Mouse (Mus musculus) liver, embryonic 12.5 days (tissue): ENCODE results near the gene Prph. TPM values are rescaled to one million over a fixed set of nuclear protein-coding genes. Genes with fewer than 3 reads are reported as not detected.

Experiments used
- ATAC-seq: fragments of 200-750 bp; cut with Nextera tagmentation; 2 replicates; pipeline ENCODE4 v1.8.0; 2017; ENCODE audit warnings: moderate number of reproducible peaks, mild to moderate bottlenecking, moderate library complexity
- H3K27ac ChIP-seq: fragments of 300-500 bp; sonication (generic); 2 replicates; pipeline ENCODE4 v1.5.1; 2016; ENCODE audit warnings: mild to moderate bottlenecking
- H3K27me3 ChIP-seq: fragments of 300-500 bp; sonication (generic); replicated peaks from 2 replicates; pipeline ENCODE4 v1.6.1; 2016; ENCODE audit warnings: mild to moderate bottlenecking, moderate library complexity
- H3K36me3 ChIP-seq: fragments of 300-500 bp; sonication (generic); 2 replicates; pipeline ENCODE4 v1.6.1; 2016; ENCODE audit warnings: mild to moderate bottlenecking, moderate library complexity
- H3K4me1 ChIP-seq: fragments of 300-500 bp; sonication (generic); 2 replicates; pipeline ENCODE4 v1.6.1; 2016
- H3K4me2 ChIP-seq: fragments of 300-500 bp; sonication (generic); 2 replicates; pipeline ENCODE4 v1.6.1; 2016; ENCODE audit warnings: mild to moderate bottlenecking, moderate library complexity
- H3K4me3 ChIP-seq: fragments of 300-500 bp; sonication (generic); 2 replicates; pipeline ENCODE4 v1.5.1; 2016; ENCODE audit warnings: mild to moderate bottlenecking, moderate library complexity
- H3K9ac ChIP-seq: fragments of 300-500 bp; sonication (generic); 2 replicates; pipeline ENCODE4 v1.6.1; 2016; ENCODE audit warnings: mild to moderate bottlenecking, moderate library complexity
- H3K9me3 ChIP-seq: fragments of 300-500 bp; sonication (generic); replicated peaks from 2 replicates; pipeline ENCODE4 v1.6.1; 2016; ENCODE audit warnings: mild to moderate bottlenecking, moderate library complexity
- WGBS: fragments of 180-500 bp; shearing (Covaris S2); methylation state at CpG from one replicate; pipeline ENCODE4 v1.1.7; 2016; ENCODE audit not compliant: insufficient replicate concordance; 5-methylcytosine and 5-hydroxymethylcytosine counted together
- polyA plus RNA-seq: library from polyadenylated mRNA; unstranded; fragments of >200 nt; fragmentation: Nextera tagmentation; extraction: Ambion mirVana; gene quantifications from 2 replicates; pipeline ENCODE4 v1.2.1, GENCODE M21; 2016

Prph gene
- polyA plus RNA-seq, 1 experiment from 2014 or later, result 0.89 TPM

DNA sequence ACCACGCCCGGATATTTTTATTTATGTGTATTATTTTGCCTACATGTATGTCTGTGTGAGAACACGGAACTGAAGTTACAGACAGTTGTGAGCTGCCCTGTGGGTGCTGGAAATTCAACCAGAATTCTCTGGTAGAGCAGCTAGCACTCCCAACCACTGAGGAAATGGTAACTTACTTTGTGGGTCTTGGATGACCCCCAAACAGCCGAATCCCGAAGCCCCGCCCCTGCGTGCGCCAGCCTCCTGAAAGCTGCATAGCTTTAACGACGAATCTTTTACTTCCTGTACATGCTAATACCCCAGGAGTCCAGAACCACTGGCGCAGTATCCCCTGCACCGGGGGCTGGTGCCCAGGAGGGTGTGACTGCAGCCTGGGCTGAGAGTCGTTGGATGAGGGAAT is 29.6 kb upstream of the Prph start:
- Histone ChIP-seq H3K4me1 (peaks cover 19% of the 10 kb centered on the region), H3K9me3 (no peaks in the 10 kb centered on the region; the same call in 1 of the 2 replicates), H3K36me3 (no peaks in the 10 kb centered on the region), H3K9ac (no peak overlapping the region), H3K4me2 (no peak overlapping the region), H3K27me3 (peaks cover 7% of the 10 kb centered on the region; the same call in 1 of the 2 replicates), H3K27ac (no peak overlapping the region), H3K4me3 (no peak overlapping the region)
- ATAC-seq, result no peak
- 51% methylated on average over 13 of the region's 13 CpGs for WGBS

DNA sequence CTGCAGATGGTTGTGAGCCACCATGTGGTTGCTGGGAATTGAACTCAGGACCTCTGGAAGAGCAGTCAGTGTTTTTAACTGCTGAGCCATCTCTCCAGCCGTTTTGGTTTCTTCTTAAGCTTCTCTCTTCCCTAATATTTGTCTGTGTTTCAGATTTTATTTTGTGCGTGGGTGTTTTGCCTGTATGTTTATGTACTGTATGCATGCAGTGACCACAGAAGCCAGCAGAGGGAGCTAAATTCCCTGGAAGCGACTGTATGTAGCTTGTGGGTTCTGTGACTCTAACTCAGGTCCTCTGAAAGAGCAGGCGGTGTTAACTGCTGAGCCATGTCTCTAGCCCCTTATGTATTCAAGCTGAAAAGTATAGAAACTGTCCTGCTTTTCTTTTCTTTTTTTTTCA is 28.7 kb upstream of the Prph start:
- Histone ChIP-seq H3K4me1 (peaks cover 21% of the 10 kb centered on the region), H3K4me2 (no peak overlapping the region), H3K4me3 (no peak overlapping the region), H3K9me3 (no peaks in the 10 kb centered on the region; the same call in 1 of the 2 replicates), H3K36me3 (no peaks in the 10 kb centered on the region), H3K27me3 (peaks cover 7% of the 10 kb centered on the region; the same call in 1 of the 2 replicates), H3K27ac (no peak overlapping the region), H3K9ac (no peak overlapping the region)
- no peak for ATAC-seq
- 32% methylated on average over 4 of the region's 4 CpGs for WGBS

DNA sequence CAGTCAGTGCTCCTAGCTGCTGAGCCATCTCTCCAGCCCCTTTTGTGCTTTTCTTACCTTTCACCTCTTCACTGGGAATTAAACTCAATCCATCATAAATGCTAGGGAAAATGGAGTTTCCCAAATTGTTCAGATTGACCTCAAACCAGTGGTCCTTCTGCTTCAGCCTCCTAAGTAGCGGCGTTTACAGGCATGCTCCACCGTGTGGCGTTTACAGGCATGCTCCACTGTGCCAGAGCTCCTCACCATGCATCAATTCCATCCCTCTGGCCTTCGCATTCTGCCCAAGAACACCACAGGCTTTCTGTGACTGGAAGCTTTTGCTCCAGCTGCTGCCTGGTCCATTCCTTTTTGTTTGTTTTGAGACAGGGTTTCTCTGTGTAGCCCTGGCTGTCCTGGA is 27.9 kb upstream of the Prph start:
- Histone ChIP-seq H3K4me3 (no peak overlapping the region), H3K4me2 (no peak overlapping the region), H3K4me1 (peaks cover 29% of the 10 kb centered on the region), H3K9me3 (no peaks in the 10 kb centered on the region), H3K36me3 (peaks cover 2% of the 10 kb centered on the region; the same call in 1 of the 2 replicates), H3K27ac (no peak overlapping the region), H3K27me3 (peaks cover 7% of the 10 kb centered on the region; the same call in 1 of the 2 replicates), H3K9ac (no peak overlapping the region)
- 66% methylated on average over 5 of the region's 5 CpGs for WGBS
- ATAC-seq, result no peak

DNA sequence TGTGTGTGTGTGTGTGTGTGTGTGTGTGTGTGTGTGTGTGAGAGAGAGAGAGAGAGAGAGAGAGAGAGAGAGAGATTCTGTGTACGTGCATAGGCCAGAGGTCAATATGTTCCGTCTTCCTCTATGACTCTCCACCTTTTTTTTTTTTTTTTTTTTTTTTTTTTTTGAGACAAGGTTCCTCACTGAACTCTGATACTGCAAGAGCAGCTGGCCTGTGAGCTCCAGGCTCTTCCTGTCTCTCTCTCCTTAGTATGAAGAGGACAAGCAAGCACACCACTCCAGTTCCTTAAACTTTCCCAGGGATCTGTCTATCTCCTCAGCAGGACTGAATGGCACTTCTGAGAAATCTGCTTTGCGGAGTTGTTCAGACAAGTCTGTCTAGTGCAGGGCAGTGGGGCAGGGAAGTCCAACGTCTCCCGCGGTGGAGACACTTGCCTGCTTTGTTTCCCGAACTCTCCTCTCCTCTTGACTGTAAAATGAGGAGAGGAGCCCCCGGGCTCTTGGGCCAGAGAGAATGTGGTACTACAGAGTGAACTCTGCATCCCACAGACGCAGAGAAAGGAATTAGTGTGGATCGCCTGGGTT is 26.0 kb upstream of the Prph start:
- peaks cover 3% of the 10 kb centered on the region; the same call in 1 of the 2 replicates for H3K27me3 ChIP-seq
- peak overlapping the region; percentile 81 for H3K9ac ChIP-seq
- ATAC-seq, result no peak
- H3K9me3 ChIP-seq, result no peaks in the 10 kb centered on the region
- H3K4me3 ChIP-seq, result peak overlapping the region; percentile 89
- H3K27ac ChIP-seq, result peak overlapping the region; percentile 99
- H3K4me2 ChIP-seq, result peak overlapping the region; percentile 95
- peaks cover 47% of the 10 kb centered on the region for H3K4me1 ChIP-seq
- H3K36me3 ChIP-seq, result peaks cover 21% of the 10 kb centered on the region
- WGBS, result 7% methylated on average over 10 of the region's 10 CpGs

DNA sequence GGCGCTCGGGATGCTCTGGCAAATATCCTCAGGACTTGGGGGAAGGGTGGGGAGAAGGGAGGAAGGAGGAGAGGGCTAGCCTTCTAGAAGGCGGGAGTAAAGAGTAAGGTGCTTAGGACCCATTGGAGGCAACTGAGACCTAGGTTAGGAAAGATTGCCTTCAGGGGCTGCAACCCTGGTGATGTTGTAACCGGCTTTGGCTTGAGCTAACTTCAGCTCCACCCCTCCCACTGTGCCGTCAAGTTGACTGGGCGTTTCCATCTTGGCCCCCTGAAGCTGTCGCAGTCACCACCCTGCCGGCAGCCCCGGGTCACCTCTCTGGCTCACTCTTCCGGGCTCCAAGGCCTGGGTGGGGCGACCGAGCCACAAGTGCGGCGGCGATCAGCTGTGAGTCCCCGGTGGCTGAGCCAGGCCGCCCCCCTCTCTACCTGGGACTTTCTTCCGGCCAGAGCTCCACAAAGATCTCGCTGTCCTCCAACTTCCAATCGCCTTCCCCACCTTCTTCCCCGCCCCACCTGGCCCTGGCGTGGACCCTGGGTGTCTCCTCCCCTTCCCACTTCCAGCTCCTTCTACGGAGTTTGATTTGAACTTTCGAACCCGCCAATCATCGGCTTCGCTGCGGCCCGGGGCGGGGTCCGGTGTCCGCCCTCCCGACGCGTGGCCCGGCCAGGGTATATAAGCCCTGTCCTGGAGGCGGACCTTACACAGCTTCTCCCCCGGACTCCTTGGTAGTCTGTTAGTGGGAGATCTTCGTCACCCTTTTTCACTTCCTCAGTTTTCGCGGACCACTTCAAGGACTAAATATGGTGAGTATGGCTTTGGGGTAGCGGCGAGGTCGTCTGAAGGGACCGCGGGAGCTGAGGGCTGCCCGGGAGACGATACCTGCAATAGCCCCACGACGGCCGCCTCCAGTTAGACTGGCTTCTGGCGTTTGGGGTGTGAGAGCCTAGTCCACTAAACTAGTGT is 25.1 kb upstream of the Prph start, which contains the start of gene Tuba1c:
Gene Tuba1c (plus strand): TSS at position 273 of the 966 bp plus-strand sequence.
- peak within 1 kb of the TSS; percentile 95 for H3K4me2 ChIP-seq
- H3K27me3 ChIP-seq, result no peaks in the 10 kb centered on the region
- H3K9me3 ChIP-seq, result no peaks in the 10 kb centered on the region
- WGBS, result under 1% methylated on average over 52 of the region's 52 CpGs
- H3K4me1 ChIP-seq, result peaks cover 48% of the 10 kb centered on the region
- H3K36me3 ChIP-seq, result peaks cover 27% of the 10 kb centered on the region
- peak within 1 kb of the TSS; percentile 99 for H3K27ac ChIP-seq
- H3K9ac ChIP-seq, result peak within 1 kb of the TSS; percentile 93
- H3K4me3 ChIP-seq, result peak within 1 kb of the TSS; percentile 89
- peak; percentile 93 for ATAC-seq

DNA sequence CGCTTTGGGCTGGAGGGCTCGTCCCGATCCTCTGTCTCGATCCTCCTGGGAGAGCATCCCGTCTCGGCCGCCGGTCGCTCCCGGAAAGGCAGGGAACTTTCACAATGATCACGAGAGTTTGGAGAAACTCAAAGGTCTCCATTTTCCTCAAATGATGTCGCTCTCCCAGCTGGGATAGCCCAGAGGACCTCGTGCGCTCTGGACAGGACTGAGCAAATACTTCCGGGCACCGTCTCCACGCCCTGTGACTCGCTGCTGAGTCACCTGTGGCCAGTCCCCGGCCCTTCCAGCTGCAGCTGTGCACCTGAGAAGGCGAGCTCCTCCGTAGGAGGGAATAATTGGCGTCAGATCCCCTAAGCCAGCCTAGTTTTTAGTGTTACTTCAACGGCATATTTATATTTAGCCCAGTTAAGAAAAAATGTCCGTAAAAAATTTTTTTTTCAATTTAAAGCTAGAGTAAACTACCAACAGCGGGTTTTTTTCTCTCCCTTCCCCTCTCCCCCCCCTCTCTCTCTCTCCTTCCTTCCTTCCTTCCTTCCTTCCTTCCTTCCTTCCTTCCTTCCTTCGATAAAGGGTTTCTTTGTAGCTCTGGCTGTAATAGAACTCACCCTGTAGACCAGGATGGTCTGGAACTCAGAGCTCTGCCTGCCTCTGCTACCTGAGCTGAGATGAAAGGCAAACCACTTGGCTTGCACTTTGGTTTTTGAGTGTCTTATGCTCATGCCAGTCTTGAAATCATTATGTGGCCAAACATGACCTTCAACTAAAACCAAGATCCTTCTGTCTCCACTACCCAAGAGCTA is 24.2 kb upstream of the Prph start:
- Histone ChIP-seq H3K9me3 (no peaks in the 10 kb centered on the region), H3K27ac (peak overlapping the region; percentile 99), H3K4me3 (peak overlapping the region; percentile 89), H3K27me3 (no peaks in the 10 kb centered on the region), H3K4me1 (peaks cover 52% of the 10 kb centered on the region), H3K36me3 (peaks cover 36% of the 10 kb centered on the region), H3K9ac (peak overlapping the region; percentile 93), H3K4me2 (peak overlapping the region; percentile 95)
- WGBS, result 2% methylated on average over 26 of the region's 26 CpGs
- peak; percentile 69 for ATAC-seq

DNA sequence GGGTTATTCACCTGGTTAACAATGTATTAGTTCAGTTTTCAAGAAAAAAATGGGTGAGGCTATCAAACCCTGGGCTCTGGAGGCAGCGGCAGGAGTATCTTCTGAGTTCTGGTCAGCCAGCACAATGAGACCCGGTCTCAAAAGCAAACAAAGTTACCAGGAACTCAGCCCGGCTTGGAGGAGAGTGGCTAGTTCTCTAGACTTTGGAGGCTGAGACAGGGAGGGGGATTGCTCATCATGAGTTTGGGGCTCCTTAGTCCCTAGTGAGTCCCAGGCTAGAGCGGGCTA is 23.6 kb upstream of the Prph start:
- peaks cover 42% of the 10 kb centered on the region for H3K36me3 ChIP-seq
- WGBS, result 19% methylated on average over 4 of the region's 4 CpGs
- H3K9me3 ChIP-seq, result no peaks in the 10 kb centered on the region
- no peak for ATAC-seq
- H3K4me2 ChIP-seq, result peak overlapping the region; percentile 95
- H3K9ac ChIP-seq, result peak overlapping the region; percentile 93
- H3K4me3 ChIP-seq, result peak overlapping the region; percentile 89
- no peaks in the 10 kb centered on the region for H3K27me3 ChIP-seq
- peaks cover 52% of the 10 kb centered on the region for H3K4me1 ChIP-seq
- H3K27ac ChIP-seq, result peak overlapping the region; percentile 99

DNA sequence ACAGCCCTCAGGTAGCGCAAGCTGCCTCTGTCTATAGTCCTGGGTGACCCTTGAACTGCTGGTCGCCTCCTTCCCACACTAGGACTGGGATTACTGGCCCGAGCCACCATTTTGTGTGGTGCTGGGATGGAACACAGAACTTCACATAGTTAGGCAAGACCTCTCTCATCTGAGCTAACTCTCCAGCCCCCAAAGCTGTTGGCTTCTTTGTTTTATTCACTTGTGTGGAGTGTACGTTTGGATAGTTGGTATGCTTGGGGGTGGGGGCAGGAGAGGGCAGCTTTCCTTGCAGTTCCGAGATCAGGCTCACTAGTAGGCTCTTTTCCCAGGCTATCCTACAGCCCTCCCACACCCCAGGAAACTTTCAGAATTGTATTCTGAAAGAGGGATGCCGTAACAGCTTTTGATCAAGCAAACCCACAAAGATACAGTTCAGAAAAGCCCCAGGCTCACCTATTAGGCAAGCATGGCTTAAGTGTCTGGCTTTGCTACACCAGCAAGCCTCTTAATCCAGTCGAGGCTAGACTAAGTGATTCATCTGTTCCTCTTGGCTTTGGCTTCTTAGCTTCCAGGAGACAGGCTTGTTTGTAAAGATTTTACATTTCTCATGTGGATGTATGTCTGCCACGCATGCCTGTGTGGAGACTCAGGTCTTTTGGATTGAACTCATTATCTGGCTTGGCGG is 22.8 kb upstream of the Prph start:
- H3K27ac ChIP-seq, result peak overlapping the region; percentile 75
- peak overlapping the region; percentile 93 for H3K9ac ChIP-seq
- ATAC-seq, result no peak
- peaks cover 48% of the 10 kb centered on the region for H3K36me3 ChIP-seq
- peak overlapping the region; percentile 95 for H3K4me2 ChIP-seq
- no peaks in the 10 kb centered on the region for H3K9me3 ChIP-seq
- 24% methylated on average over 9 of the region's 9 CpGs for WGBS
- peak overlapping the region; percentile 89 for H3K4me3 ChIP-seq
- H3K4me1 ChIP-seq, result peaks cover 52% of the 10 kb centered on the region
- H3K27me3 ChIP-seq, result no peaks in the 10 kb centered on the region

DNA sequence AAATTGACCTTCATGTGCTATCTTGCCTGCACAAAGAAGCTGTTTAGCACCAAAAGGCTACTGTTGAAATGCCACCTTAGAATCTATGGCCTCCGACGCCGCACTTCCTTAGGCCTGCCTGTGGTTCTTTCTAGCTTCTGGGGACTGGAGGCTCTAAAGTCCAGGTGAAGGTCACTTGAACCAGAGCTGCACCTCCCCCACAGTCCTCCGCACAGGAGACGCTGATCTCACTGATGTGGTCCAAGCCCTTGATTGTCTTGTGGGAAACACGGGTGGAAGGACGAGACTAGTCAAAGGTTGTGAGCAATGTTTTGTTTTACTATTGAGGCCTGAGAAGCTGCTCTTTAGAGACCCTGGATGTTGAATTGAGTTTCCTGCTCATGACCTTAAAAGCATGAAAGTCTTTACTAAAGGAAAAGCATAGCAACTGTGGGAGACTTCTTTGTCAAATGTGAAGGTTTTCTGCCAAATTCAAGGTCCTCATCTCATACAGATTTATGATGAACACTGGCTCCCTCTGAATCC is 22.2 kb upstream of the Prph start:
- Histone ChIP-seq H3K4me1 (peaks cover 52% of the 10 kb centered on the region), H3K27ac (peak overlapping the region; percentile 75), H3K9ac (peak overlapping the region; percentile 93), H3K9me3 (no peaks in the 10 kb centered on the region), H3K36me3 (peaks cover 50% of the 10 kb centered on the region), H3K4me2 (peak overlapping the region; percentile 95), H3K27me3 (no peaks in the 10 kb centered on the region), H3K4me3 (peak overlapping the region; percentile 89)
- ATAC-seq, result no peak
- WGBS, result 20% methylated on average over 7 of the region's 7 CpGs

DNA sequence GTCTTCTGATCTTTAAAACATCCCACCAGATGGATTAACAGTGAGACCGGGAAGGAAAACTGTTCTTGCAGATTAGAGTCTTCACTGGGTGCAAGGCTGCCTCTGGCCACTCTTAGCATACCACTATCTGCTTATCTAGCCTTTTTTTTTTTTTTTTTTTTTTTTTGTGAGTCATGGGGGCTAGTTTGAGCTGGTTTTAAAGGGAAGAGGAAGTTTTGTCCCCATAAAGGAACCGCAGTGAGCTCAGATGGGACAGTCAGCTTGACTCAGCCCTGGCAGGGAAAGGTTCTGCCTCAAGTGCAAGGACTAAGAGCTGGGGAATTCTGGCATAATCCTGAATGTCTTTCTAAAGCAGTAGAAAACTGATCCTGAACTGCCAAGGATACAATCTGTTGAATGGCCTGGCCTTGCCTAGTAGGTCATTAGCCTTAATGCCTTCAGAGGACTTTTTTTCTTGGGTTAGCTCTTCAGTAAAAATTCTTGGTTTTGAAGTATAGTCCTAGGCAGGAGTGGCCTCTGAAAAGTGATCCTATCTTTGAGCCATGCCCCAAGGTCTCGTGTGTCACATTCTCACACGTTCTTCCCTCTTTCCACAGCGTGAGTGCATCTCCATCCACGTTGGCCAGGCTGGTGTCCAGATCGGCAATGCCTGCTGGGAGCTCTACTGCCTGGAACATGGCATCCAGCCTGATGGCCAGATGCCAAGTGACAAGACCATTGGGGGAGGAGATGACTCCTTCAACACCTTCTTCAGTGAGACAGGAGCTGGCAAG is 21.3 kb upstream of the Prph start:
- Histone ChIP-seq H3K4me3 (peak overlapping the region; percentile 89), H3K4me2 (peak overlapping the region; percentile 95), H3K36me3 (peaks cover 59% of the 10 kb centered on the region), H3K4me1 (peaks cover 49% of the 10 kb centered on the region), H3K27me3 (no peaks in the 10 kb centered on the region), H3K27ac (peak overlapping the region; percentile 75), H3K9ac (peak overlapping the region; percentile 93), H3K9me3 (no peaks in the 10 kb centered on the region)
- WGBS, result 49% methylated on average over 7 of the region's 7 CpGs
- ATAC-seq, result no peak
